Mouse (Mus musculus): ENCODE results near the gene Fgfr2.

DNA sequence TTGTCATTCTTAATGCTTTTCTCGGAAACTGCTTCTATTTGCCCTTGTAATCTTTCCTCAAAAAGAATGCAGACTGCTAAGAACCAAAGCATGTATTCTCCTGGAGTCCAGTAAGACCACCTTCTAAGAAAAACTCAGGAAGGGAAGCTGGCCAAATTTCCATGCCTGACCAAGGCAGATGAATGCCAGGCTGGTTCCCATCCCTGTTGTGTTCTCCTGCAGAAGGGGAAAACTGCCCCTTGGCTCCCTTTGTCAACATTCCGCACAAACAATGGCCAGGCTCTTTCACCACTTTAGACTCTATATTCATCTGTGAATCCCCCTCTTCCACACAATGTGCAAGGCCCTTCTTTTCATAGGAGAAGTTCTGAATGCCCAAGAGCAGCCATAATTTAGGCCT is 5.3 kb downstream of the Fgfr2 start:
- TF ChIP-seq CTCF (conservative IDR thresholded peaks at IDR 0.05; ENCODE audit: low read length) (no peak), POU5F1 (IDR thresholded peaks at IDR 0.05; ENCODE audit: borderline replicate concordance, low read length) (no peak)

All from E14TG2a.4 (cell line).